Mouse (Mus musculus) left cerebral cortex, adult 11 months (tissue): ENCODE results near the gene Rnf7.
"Not testable (repeated sequence)": the region's sequence is repeated elsewhere in the genome, so short reads cannot be mapped to it uniquely, and the experiment has no call there.

ENCODE experiments used
- DNase-seq: peaks from one replicate; pipeline ENCODE4 v3.0.0; 2022; ENCODE audit warnings: low spot score

The Rnf7 gene

GRCm38 (mm10) chr9:96478071-96478888 lies at the start of gene Rnf7:
TSS of gene Rnf7 (minus strand) at chr9:96478675.
- DNase-seq = peak; percentile 98

GRCm38 (mm10) chr9:96526011-96526410 lies 47.5 kb upstream of the Rnf7 start:
- no peak for DNase-seq

- DNase-seq = no peak
These were observed 46.6 kb upstream of the Rnf7 start, which contains the start of gene Gm28729 for GRCm38 (mm10) chr9:96524972-96525506. TSS of gene Gm28729 (minus strand) at chr9:96525264.

DNA sequence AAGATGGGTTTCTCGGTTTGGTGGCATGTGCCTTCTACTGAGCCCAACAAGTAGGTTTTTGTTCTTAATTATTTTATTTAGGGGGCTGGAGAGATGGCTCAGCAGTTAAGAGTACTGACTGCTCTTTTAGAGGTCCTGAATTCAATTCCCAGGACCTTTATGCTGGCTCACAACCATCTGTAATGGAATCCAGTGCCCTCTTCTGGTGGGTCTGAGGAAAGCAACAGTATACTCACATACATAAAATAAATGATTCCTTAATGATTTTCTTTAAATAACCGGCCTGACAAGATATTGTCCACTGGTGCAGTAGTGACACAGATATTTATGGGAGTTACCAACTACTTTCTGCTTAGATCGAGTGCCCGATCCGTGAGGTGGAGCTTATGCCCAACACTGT lies 44.7 kb upstream of the Rnf7 start:
- no peak for DNase-seq

- DNase-seq = not testable (repeated sequence)
These were observed 43.1 kb upstream of the Rnf7 start for GRCm38 (mm10) chr9:96521574-96521973.

GRCm38 (mm10) chr9:96517429-96517828 lies 39.0 kb upstream of the Rnf7 start:
- DNase-seq = no peak

- DNase-seq = no peak
These were observed 38.3 kb upstream of the Rnf7 start for GRCm38 (mm10) chr9:96516806-96517205.

GRCm38 (mm10) chr9:96515737-96516136 lies 37.3 kb upstream of the Rnf7 start:
- no peak for DNase-seq

DNA sequence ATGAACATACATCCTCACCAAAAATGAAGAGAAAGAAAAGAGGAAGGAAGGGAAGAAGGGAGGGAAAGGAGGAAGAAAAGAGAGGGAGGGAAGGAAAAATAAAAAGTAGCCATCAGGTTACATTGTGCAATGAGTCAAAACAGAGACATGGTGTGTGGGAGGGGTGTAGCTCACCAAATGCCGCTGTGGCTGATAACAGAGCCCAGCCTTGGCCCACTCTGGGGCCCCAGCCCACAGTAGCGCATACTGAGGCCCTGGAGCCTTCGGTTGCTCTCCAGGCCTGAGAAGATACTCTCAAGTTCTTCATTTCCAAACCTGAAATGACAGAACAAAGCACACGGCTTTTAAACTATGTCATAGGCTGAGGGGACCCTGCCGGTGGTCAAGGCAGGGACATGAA lies 35.8 kb upstream of the Rnf7 start:
- DNase-seq = no peak

DNA sequence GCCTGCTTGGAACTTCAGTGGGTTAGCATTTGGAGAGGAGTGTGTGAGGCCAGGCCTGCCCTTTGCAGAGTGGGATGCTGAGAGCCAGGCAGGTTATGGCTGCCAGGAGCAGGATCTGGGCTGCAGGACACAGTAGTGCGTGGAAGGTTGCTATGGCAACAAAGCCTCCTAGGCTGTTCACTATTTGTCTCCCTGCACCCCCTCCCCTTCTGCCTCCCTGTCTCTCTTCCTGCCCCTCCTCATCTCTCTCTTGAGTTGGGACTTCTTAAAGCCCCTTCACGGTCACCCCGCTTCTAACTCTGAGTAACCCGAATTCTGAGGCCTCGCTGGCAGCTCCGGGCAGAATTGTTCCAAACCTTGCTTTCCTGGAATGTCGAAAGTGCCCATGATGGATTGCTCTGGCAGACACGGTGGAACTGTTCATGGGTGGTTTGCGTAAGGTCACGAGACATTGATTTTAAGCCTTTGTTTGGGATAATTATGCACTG lies 27.6 kb upstream of the Rnf7 start:
- DNase-seq = peak; percentile 17

DNA sequence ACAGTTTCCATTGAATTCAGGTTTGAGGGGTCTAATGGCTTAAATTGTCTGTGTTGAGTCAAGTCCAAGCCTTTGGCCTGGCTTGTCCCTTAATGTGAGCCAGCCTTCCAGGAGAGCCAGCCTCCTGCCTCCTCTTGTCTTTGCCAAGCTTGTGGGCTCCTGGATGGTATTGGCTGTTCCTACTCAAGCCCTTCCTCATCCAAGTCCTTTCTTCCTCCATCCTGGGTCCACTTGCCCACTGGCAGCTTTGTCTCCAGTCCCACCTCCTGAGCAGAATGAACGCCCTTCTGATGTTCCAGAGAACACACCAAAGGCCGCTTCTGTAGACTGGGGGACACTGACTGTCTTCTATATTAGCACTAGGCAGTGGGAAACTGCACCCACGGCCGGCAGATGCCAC lies 26.7 kb upstream of the Rnf7 start:
- DNase-seq = no peak

DNA sequence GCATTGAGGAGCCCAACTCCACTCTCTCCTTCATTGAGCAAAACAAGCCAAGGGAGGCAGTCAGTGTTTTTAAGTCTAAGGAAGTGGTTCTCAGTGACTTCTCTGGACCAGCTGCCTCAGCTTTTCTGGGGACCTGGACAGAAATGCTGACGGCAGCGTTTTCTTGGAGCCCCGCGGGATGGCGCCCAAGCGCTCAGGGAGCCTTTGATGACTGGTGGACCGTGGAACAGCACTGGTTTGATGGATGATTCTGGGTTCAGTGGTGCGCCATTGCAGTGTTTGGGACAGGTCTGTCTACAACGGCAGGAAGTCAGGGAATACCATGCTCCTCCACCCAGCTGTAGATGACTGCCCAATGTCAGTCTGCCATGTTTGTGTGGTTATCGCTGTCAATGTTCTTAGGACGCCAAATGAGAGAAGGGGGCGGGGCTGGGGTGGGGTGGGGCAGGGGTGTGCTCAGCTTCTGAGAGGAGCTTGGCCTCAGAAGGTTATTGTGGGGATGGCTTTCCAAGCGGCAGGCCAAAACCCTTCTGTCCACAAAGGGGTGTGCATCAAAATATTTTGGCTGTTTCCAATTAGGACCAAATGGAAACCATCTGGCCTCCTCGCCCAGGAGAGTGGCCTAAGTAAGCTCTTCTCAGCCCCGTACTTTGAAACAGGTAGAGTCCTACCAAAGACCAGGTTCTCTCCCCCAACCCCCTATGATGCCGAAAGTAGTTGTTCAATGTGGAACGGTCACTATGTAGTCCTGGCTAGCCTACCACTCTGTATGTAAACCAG lies 25.8 kb upstream of the Rnf7 start:
- DNase-seq = no peak

DNA sequence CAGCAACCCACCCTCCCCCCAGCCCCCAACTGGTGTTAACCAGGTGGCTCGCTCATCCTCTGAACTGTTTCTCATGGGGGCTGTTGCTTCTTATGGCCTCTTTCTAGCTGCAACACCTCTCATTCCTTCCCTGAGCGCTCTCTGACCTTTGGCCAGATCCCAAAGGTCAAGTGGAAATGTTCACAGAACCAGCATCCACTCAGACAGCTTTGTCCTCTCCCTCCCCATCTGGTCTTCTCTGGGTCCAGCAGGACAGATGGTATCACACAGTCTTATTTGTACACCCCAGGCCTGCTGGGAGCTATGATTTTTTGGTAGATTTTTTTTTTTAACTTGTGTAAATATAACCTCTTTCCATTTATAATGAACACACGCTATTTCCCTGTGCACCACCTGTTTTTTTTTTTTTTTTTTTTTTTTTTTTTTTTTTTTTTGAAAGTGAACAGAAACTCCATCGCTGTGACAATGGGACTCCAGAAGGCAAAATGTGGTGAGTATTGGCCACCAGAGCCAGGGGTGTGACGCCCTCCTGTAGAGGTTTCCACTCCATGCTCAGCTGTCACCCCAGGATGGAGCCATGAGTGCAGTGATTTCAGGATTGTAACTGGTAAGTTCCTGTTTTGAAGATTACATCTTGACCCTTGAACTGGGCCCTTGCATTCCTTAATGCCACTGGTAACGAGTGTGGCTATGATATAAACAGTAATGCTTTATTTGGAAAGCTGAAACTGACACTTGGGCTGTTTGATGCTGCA lies 24.6 kb upstream of the Rnf7 start:
- DNase-seq = no peak

DNA sequence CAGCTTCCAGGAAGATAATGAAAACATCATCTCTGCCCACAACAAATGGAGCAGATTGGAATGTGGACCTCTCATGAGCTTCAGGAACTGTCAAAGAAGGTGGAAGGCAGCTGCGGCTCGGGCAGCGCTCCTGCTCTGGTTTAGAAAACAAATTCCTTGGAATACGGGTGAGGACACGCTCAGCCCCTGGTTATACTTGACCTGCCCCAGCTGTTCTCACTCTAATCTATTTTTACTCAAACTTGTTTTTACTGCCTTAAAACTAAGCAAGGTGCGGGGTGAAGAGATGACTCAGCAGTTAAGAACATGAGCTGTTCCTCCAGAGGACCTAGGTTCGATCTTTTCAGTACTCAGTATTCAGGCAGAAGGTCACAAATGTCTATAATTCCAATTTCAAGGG lies 22.7 kb upstream of the Rnf7 start:
- no peak for DNase-seq

- no peak for DNase-seq
These were observed 14.7 kb upstream of the Rnf7 start for GRCm38 (mm10) chr9:96493212-96493611.

DNA sequence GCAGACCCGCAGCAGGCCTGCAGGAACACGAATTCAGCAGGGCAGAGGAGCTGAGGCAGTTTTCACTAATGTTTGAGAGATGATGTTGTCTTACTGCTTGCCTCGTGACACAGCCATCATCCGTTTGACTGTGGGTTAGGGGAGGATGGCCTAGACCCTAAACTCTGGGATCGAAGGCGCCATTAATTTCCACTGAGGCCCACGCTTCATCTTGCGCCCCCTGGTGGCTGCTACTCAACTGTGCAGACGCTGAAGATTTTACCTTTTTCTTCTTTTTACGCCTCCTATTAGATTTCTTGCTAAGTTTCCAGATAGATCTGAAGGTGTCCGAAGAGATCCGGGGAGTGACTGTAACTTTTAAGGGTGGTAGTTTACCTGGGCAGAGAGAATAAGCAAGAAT lies 13.3 kb upstream of the Rnf7 start:
- DNase-seq = no peak

DNA sequence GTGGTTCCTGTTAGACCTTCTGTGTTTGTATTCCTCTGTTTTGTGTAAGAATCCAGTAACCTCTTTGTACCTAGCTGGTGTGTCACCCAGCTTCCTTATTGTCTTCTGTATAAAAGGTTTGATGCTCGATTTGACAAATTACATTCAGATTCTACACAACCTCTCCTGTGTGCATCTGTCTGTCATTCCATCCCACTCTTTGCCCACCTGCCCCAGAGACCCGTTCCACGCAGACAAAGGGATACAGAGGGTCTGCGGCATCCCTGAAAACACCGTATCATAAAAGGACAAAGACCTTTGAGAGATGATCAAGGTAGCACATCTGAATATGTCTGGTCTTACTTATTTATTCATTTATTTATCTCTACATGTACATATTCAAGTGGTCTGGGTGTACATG lies 9.4 kb upstream of the Rnf7 start:
- DNase-seq = not testable (repeated sequence)

- DNase-seq = no peak
These were observed 5.2 kb upstream of the Rnf7 start for GRCm38 (mm10) chr9:96483648-96484047.

DNA sequence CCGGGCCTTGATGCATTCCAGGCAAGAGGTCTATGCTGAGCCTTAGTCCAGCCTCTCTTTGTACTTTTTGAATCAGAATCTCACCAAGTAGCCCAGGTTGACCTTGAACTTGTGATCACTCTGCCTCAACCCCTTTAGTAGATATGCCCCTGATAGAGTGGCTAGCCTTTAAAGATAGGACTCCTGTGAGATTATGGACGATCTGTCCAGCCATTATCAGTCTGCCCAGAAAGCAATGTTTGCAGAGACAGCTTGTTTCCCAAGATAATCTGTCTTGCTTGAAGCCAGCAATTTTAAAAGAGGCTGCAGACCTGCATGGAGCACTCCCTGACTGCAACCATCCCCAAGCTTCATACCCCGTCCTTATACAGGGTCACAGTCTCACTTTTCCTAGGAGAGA lies 4.6 kb upstream of the Rnf7 start:
- DNase-seq = no peak

- no peak for DNase-seq
These were observed 6.1 kb downstream of the Rnf7 start for GRCm38 (mm10) chr9:96472356-96472755.

GRCm38 (mm10) chr9:96471681-96472080 lies 6.8 kb downstream of the Rnf7 start:
- DNase-seq = not testable (repeated sequence)
